Mouse (Mus musculus): ENCODE data around the gene Hoxc12.
A peak's percentile ranks its signal among the peaks of the same experiment; 100 is the strongest.

Hoxc12 gene

GRCm38 (mm10) chr15:102983716-102984115 lies 47.2 kb downstream of the Hoxc12 start:
- DNase-seq = no peak

GRCm38 (mm10) chr15:102984521-102984920 lies 48.0 kb downstream of the Hoxc12 start:
- DNase-seq = no peak

- no peak for DNase-seq
These were observed 48.4 kb downstream of the Hoxc12 start for GRCm38 (mm10) chr15:102984925-102985324.

- DNase-seq = peak; percentile 97 to 99
These were observed 50.7 kb downstream of the Hoxc12 start for GRCm38 (mm10) chr15:102987124-102987833.

GRCm38 (mm10) chr15:102988078-102988477 lies 51.5 kb downstream of the Hoxc12 start:
- no peak for DNase-seq

All from cerebellum, postnatal 14 days (tissue).